Mouse (Mus musculus): ENCODE measurements around the gene Ehf. TPM values are rescaled to one million over a fixed set of nuclear protein-coding genes. Genes with fewer than 3 reads are reported as not detected.

Ehf gene
- polyA plus RNA-seq, 1 experiment, result not detected

DNA sequence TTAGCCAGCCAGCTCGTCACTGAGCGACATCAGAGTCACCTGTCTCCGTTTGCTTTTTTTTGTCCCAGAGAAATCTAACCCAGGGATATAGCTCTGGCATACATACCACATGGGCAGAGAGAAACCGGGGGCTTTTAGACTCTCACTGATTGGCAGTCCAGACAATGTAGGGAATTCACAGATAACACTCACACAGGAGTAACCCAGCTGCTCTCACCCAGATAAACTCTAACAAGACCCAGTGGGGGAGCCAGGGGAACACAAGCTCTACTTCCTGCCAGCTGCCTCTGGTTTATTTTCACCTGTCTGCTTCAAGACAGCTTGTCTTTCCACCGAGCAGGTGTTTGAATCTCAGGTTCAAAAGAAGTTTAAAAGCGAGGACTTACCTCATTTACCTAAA lies 409 bp downstream of the Ehf start:
- Histone ChIP-seq H3K4me1 (ENCODE audit: control insufficient read depth, insufficient read depth, low read length) (0 out of 2 replicates have a peak, but pooled peaks cover 3% of the 10 kb centered on the region), H3K4me3 (ENCODE audit: insufficient read depth, low read length) (no peak overlapping the region), H3K27ac (ENCODE audit: insufficient read depth, low read depth, low read length) (no peak overlapping the region)
- TF ChIP-seq CTCF (IDR thresholded peaks at IDR 0.05; ENCODE audit: low read depth, low read length) (no peak), POLR2A (IDR thresholded peaks at IDR 0.05; ENCODE audit: borderline replicate concordance, low read depth, low read length) (no peak)

DNA sequence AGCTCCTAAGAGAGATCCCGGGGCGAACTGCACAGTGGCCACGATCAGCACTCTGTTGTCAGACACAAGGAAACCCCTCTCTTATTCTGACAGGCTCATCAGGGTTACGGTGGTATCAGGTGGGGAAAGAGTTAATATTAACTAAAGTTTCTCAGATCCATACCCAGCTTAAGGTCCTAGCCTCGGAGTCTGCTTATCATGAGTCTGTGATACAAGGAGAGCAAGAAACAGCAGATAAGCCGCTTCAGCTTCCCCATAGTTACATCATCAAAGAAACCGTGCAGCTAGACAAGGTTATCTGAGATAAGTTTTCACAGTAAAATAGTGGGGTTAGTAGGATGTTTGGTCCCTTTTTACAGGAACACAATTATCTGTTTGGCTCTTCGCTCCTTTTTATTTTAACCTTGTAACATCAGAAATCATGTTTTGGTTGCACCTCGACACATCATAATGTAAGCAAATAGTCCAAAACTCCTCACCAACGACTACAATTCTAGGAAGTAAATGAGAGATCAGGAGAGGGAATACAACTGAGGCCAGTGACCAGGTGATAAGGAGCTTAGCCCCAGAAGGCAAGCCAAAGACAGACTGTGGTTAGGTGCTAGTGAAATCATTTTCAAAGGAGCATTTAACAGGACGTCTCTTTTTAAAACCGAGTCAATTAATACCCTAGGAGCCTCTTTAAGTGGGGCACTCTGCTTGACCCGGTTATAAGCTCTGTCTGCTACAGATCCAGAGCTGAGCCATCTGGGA lies 4.2 kb downstream of the Ehf start:
- H3K27ac ChIP-seq (ENCODE audit: insufficient read depth, low read depth, low read length), result no peak overlapping the region
- 0 out of 2 replicates have a peak, but pooled peaks cover 3% of the 10 kb centered on the region for H3K4me1 ChIP-seq (ENCODE audit: control insufficient read depth, insufficient read depth, low read length)
- no peak for TF ChIP-seq CTCF (IDR thresholded peaks at IDR 0.05; ENCODE audit: low read depth, low read length)
- no peak for TF ChIP-seq POLR2A (IDR thresholded peaks at IDR 0.05; ENCODE audit: borderline replicate concordance, low read depth, low read length)
- no peak overlapping the region for H3K4me3 ChIP-seq (ENCODE audit: insufficient read depth, low read length)

GRCm38 (mm10) chr2:103294526-103294925 lies 8.6 kb downstream of the Ehf start:
- no peak overlapping the region for H3K4me3 ChIP-seq (ENCODE audit: insufficient read depth, low read length)
- no peak for TF ChIP-seq POLR2A (IDR thresholded peaks at IDR 0.05; ENCODE audit: borderline replicate concordance, low read depth, low read length)
- TF ChIP-seq CTCF (IDR thresholded peaks at IDR 0.05; ENCODE audit: low read depth, low read length), result no peak
- H3K27ac ChIP-seq (ENCODE audit: insufficient read depth, low read depth, low read length), result no peak overlapping the region
- H3K4me1 ChIP-seq (ENCODE audit: control insufficient read depth, insufficient read depth, low read length), result no peaks in the 10 kb centered on the region

DNA sequence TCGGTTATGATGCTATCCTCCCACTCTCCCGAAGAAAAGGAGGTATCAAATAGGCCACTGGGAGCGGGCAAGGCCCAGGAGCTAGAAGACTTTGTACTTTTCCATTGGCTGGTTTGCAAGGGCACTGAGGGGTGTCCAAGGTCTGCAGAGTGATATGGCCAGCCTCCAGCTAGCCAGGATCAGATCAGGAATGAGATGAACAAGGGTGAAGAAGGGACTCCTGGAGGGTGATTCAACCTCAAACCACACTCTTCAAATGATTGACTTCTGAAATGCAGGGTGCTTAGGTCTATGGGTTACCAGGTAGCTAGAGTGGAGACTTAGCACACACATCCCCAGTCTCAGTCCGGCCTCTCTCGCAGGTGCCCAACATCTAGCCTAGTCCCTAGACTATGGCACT lies 9.3 kb downstream of the Ehf start:
- Histone ChIP-seq H3K27ac (ENCODE audit: insufficient read depth, low read depth, low read length) (no peak overlapping the region), H3K4me3 (ENCODE audit: insufficient read depth, low read length) (no peak overlapping the region), H3K4me1 (ENCODE audit: control insufficient read depth, insufficient read depth, low read length) (no peaks in the 10 kb centered on the region)
- TF ChIP-seq CTCF (IDR thresholded peaks at IDR 0.05; ENCODE audit: low read depth, low read length) (no peak), POLR2A (IDR thresholded peaks at IDR 0.05; ENCODE audit: borderline replicate concordance, low read depth, low read length) (no peak)

GRCm38 (mm10) chr2:103293214-103293613 lies 9.9 kb downstream of the Ehf start:
- H3K4me1 ChIP-seq (ENCODE audit: control insufficient read depth, insufficient read depth, low read length), result no peaks in the 10 kb centered on the region
- no peak overlapping the region for H3K27ac ChIP-seq (ENCODE audit: insufficient read depth, low read depth, low read length)
- H3K4me3 ChIP-seq (ENCODE audit: insufficient read depth, low read length), result no peak overlapping the region
- TF ChIP-seq POLR2A (IDR thresholded peaks at IDR 0.05; ENCODE audit: borderline replicate concordance, low read depth, low read length) (no peak), CTCF (IDR thresholded peaks at IDR 0.05; ENCODE audit: low read depth, low read length) (no peak)

DNA sequence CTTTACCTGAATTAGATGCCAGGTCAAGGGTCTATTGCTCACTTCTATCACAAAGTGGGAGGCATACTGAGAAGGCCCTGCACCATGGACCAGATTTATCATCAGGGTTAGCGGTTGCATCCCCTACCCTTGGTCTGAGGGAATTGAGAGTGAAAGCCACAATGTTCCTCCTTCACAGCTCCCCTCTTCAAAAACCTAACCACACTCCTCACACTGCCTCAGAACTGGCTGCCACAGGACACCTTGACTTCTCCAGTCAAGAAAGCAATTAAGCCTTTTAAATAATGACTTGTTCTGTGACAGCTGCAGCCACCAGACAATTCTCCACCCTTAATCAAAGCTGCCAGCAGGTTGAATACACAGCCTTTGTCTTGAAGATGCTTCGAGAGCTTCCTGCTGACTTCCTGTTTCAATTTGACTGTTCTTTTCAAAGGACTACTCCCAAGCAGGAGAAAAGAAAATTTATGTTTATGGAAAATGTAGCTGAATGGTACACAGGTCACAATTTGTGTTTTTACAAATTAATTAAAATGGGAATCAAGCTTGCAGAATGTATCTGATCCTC lies 12.3 kb downstream of the Ehf start:
- H3K4me3 ChIP-seq (ENCODE audit: insufficient read depth, low read length), result no peak overlapping the region
- no peak overlapping the region for H3K27ac ChIP-seq (ENCODE audit: insufficient read depth, low read depth, low read length)
- no peaks in the 10 kb centered on the region for H3K4me1 ChIP-seq (ENCODE audit: control insufficient read depth, insufficient read depth, low read length)
- TF ChIP-seq POLR2A (IDR thresholded peaks at IDR 0.05; ENCODE audit: borderline replicate concordance, low read depth, low read length) (no peak), CTCF (IDR thresholded peaks at IDR 0.05; ENCODE audit: low read depth, low read length) (no peak)

- H3K4me3 ChIP-seq (ENCODE audit: insufficient read depth, low read length), result no peak overlapping the region
- H3K4me1 ChIP-seq (ENCODE audit: control insufficient read depth, insufficient read depth, low read length), result no peaks in the 10 kb centered on the region
- no peak for TF ChIP-seq POLR2A (IDR thresholded peaks at IDR 0.05; ENCODE audit: borderline replicate concordance, low read depth, low read length)
- no peak for TF ChIP-seq CTCF (IDR thresholded peaks at IDR 0.05; ENCODE audit: low read depth, low read length)
- no peak overlapping the region for H3K27ac ChIP-seq (ENCODE audit: insufficient read depth, low read depth, low read length)
Measured at GRCm38 (mm10) chr2:103290167-103290566, 12.9 kb downstream of the Ehf start.

DNA sequence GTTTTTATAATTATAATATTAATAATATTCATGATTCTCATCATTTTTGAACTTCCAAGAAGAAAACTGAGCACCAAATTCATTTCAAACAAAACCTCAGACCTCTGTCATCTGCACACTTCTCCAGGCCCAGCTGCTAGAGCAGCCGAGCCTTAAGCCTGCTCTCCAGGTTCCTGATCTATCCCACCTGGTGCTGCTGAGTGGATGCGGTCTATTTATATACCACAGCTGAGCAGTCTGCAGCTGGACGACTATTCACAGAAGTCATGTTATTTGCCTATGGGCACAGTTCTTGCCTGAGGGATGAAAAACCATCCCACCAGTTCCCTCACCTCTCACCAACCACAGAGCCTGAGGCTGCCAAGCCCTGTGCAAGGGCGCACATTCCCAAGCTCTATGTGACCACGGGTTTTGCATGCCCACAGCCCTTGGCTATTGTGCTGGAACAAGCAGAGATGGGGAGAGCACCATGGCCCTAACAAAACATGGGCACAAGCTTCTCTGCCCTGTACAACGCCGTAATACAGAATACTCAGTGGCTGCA lies 13.6 kb downstream of the Ehf start:
- Histone ChIP-seq H3K27ac (ENCODE audit: insufficient read depth, low read depth, low read length) (no peak overlapping the region), H3K4me1 (ENCODE audit: control insufficient read depth, insufficient read depth, low read length) (no peaks in the 10 kb centered on the region), H3K4me3 (ENCODE audit: insufficient read depth, low read length) (no peak overlapping the region)
- TF ChIP-seq CTCF (IDR thresholded peaks at IDR 0.05; ENCODE audit: low read depth, low read length) (no peak), POLR2A (IDR thresholded peaks at IDR 0.05; ENCODE audit: borderline replicate concordance, low read depth, low read length) (no peak)

- TF ChIP-seq CTCF (IDR thresholded peaks at IDR 0.05; ENCODE audit: low read depth, low read length), result no peak
- no peak for TF ChIP-seq POLR2A (IDR thresholded peaks at IDR 0.05; ENCODE audit: borderline replicate concordance, low read depth, low read length)
- Histone ChIP-seq H3K27ac (ENCODE audit: insufficient read depth, low read depth, low read length) (no peak overlapping the region), H3K4me3 (ENCODE audit: insufficient read depth, low read length) (no peak overlapping the region), H3K4me1 (ENCODE audit: control insufficient read depth, insufficient read depth, low read length) (no peaks in the 10 kb centered on the region)
Measured at GRCm38 (mm10) chr2:103287716-103288115, 15.4 kb downstream of the Ehf start.

GRCm38 (mm10) chr2:103285561-103285960 lies 17.5 kb downstream of the Ehf start:
- TF ChIP-seq POLR2A (IDR thresholded peaks at IDR 0.05; ENCODE audit: borderline replicate concordance, low read depth, low read length) (no peak), CTCF (IDR thresholded peaks at IDR 0.05; ENCODE audit: low read depth, low read length) (no peak)
- no peaks in the 10 kb centered on the region for H3K4me1 ChIP-seq (ENCODE audit: control insufficient read depth, insufficient read depth, low read length)
- H3K4me3 ChIP-seq (ENCODE audit: insufficient read depth, low read length), result no peak overlapping the region
- H3K27ac ChIP-seq (ENCODE audit: insufficient read depth, low read depth, low read length), result no peak overlapping the region
